Mouse (Mus musculus) thymus, postnatal 14 days (tissue): ENCODE measurements at regions not wholly inside any gene's neighbourhood (a gene's known extent, or its start where the extent isn't known, plus 50 kb on each side); places are given as distances from the start of the nearest gene placed in this dataset.
A peak's percentile ranks its signal among the peaks of the same experiment; 100 is the strongest.
"Not testable (repeated sequence)": the region's sequence is repeated elsewhere in the genome, so short reads cannot be mapped to it uniquely, and the experiment has no call there.

Source experiments
- DNase-seq: peaks from one replicate; pipeline ENCODE4 v3.0.0; 2021

DNA sequence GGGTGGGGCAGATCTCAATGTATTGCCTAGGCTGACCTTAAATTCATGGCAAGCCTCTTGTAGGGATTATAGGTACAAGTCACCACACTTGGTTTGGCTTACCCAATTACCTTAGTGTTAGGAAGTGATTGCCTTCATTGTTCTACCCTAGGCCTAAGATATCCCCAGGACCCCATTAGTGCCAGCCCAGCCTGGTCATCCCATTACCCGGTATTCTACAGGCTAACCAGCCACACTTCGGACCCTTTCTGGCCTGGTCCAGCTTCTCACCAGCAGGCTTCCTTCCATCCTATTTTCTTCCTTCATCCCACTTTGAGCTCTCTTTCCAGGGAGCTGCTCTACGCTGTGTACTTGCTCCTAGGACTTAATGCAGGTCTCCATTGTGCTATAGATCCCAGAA is 59.5 kb downstream of the Tex35 start:
- DNase-seq = no peak

DNA sequence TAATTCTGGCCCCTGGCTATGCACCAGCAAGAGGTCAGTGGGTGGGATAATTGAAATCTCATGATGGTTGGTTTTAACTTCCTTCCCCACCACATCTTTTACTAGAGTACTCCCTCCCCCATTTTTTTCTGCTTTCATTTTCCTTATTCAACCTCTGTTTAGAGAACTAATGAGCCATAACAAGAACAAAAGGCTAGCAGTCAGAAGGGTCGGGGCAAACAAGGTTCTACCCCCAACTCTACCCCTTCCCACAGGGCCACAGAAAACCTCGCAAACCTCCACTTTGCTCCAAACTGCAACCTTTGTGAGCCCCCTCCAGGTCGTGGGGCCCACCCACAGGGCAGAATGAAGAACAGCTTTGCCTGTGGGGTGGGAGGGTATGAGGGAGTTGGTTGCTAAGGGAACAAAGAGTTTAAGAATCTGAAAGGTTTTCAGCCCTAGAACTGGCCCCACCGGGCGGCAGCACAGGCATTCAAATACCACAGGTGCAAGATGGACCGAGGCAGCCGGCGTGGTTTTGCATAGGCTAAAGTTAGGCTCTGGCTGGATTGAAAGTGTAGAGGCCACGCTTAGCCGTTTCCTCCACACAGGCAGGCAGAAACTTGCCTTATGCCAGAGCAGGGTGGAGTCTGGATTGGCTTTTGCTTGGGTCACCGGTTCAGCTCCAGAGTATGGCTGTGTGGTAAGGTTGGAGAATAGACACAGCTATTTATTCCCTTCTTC is 60.1 kb downstream of the Tex35 start:
- peak; percentile 29 for DNase-seq

DNA sequence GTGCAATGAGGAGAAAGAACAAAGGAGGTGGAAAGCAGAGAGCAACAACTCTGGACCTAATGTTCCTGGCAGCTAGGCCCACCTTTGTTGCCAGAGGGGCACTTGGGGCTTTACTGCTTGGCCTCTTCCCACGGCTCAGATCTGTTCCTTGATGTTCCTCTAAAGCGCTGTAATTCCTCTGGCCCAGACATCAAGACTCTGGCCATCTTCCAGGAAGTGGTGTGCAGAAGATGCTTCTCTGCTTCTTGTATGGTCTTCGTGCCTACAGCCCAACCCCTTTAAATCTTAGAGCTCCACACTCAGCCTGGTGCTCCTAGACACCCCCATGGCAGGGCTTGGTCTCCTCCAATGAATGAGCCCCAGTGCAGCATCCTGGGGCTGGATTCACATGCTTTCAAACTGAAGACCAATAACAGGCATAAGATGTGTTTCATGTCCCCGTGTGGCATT is 60.7 kb downstream of the Tex35 start:
- no peak for DNase-seq

DNA sequence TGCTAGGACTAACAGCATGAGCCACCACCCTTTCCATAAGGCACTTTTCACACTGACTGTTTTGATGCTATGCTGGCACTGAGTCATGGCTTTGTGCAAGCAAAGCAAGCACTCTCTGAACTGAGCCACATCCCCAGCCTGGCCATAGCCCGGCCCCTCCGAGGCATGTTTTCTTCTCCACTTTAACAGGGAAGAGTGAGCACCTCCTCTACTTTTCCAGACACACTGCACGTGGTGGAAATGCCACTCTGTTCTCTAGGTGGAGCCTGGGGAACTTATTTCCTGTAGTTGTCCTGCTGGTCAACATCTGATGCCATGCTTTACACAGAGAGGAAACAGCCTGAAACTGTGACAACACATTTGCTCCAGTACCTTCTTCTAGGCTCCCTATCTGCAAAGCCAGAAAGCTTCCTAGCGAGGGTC is 61.7 kb downstream of the Tex35 start:
- no peak for DNase-seq

DNA sequence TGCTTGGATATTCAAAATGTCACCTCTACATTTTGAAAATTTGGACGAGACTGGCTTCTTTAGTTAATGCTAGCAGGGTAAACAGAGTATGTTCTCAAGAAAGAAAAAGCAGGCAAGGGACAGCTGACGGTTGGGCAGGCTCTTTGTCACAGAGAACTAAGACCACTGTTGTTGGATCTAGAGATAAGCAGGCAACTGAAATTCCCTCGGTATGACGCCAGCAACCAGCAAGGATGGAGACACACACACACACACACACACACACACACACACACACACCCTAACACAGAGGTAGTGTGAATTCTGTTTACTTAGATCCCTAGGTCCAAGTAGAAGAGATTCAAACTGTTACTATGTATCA is 68.7 kb downstream of the Tex35 start:
- DNase-seq = no peak

DNA sequence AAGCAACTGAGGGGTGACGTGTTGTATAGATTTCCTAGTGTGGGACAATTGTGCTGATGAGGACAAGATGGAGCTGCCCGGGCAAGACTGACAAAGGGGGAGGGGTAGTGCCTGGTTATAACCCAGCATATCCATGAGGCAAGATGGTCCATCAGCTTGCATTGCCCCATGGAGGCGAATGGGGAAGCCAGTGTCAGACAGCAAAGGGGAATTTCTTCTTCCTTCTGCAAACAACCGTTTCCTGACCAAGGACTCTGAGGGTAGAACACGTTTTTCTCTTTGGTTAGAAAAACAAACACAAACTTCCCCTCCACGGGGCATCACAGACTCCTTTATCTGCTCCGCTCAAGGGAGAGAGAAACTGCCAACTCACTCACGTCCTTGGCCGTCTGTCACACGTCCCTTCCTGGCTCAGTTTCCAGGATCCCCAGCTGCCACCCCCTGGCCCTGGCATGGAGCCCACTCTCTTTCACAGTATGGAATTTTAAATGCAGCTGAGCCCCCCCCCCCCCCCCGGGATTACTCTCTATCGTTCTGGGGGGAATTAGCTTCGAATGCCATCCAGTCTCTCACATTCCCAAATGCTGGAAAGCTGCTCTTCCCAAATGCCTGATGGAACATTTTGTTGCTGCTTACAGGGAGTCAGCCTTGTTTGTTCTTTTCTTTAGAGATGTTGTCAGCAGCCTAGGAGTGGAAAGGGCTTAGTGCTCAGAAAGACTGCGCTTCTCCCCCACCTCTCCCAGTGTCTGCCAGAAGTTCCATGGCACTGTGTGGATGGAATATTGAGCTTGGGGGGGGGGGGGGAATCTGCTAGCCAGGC is 69.3 kb downstream of the Tex35 start:
- peak; percentile 51 for DNase-seq

DNA sequence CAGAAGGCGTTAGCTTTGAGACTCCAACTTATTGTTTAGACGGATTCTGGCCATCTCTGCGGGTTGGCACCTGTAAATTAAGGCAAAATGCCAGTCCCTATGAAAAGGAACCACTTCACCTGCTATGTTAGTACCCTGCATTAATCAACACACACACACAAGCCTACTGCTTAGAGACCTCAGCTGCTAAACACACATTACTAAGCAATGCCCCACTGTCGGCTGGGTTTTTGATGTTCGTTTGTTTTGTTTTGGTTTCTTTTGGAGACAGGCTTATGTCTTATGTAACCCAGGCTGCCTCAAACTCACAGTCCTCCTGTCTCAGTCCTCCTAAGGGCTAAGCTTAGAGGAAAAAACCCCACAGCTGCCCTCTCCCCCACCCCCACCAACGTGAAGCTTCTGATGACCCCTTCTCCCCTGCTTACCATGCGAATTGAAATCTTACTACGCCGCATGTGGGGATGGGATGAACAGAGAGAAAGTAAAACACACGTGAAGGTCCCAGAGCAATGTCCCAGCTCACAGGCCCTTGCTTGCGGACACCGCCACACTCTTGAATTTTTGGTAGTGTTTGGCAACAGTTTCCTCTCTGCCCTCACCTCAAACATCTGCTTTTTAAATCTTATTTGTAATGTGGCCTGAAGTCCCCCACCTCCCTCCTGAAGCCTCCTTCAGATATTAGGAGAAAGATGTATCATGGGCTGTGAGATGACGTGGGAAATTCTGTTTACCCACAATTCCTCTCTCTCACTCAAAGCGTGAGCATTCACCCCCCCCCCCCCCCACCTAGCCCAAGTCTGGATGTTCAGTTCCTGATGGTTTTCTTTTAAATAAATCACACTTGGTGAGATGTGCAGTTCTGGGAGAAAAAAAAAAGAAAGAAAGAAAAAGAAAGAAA is 70.1 kb downstream of the Tex35 start:
- DNase-seq = peak; percentile 18

DNA sequence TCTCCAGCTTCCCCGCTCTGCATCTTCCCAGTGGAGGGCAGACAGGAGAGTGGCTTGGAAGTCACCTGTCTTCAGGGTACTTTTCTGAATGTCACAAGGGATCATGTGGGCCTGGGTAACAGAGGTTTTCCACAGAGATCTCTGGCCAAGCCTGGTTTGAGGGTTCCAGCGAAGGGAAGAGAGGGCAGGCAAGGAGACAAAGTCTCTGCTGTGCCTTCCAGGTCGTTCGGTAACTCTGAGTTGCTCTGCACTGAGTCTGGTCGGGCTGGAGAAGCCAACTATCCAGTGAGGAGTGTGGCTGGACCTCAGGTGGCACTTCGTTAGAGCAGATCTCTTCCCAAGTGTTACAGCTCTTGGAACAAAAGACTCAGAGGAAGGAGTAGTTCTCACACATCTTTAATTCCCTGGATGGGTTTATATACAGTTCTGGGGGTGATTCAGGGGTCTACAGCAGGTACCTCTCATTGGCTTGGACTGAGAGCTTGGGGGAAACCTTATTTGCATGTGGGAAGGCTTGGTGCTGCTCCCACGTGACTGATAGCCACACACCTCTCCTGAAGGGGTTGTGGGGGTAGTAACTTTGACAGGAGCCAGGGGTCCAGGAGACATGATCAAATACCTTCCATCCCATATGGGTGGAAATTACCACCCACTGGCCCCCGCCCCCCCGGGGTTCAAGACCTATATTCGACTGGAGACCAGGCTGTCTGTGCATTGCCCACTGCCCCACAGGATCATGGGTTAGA is 71.1 kb downstream of the Tex35 start:
- DNase-seq = no peak

DNA sequence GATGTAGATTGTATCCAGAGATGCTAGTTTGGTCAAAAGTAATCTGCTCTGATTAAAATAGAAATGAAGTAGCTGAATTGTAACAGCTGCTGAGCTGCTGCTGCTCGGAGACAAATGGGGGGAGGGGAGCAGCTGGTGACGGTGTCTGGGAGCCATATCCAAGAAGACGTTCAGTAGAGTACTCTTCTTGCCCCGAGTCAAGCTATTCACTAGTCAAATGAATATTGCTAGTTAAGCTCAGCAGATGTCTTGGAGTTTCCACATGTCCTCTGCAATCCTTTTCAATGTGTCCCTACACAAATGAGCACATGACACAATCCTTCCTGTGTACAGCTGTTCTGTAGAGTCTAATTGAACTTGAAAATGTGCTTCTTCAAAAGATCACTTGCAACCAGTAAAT is 71.7 kb downstream of the Tex35 start:
- peak; percentile 24 for DNase-seq

DNA sequence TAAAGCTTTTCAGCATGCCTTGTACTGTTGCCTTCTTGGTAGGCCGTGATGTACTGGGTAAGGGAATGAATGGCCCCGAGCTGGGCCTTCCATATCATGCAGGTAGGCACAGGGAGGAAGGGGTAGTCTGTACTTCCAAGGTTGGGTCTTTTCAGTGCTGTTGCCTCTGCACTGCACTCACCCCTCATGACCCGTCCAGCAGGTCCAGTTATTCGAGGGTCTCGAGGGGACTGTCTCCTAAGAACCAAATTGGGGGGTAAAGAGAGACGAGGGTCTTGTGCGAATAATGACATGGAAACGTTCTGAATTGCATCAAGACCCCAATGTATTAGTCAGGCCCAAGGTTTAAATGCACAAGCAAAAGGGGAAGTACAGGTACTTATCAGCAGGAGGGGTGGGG is 73.3 kb downstream of the Tex35 start:
- DNase-seq = not testable (repeated sequence)

DNA sequence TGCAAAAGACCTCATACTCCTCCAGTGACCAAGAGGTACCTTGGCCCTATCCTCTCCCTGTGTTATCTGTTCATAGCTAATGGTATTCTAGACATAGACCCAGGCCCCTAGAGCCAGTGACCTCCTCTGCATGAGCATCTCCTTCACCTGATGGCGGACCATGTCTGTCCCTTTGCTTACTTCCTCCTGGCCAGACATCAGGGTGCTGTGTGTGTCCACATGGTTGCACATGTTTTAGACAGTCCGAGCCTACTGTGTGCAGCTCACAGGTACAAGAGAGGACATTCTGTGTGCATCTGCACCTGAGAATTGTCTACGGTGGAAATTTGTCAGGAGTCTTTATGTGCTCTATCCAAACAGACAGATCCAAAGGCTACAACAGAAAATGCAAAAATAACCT is 79.8 kb downstream of the Tex35 start:
- DNase-seq = no peak

DNA sequence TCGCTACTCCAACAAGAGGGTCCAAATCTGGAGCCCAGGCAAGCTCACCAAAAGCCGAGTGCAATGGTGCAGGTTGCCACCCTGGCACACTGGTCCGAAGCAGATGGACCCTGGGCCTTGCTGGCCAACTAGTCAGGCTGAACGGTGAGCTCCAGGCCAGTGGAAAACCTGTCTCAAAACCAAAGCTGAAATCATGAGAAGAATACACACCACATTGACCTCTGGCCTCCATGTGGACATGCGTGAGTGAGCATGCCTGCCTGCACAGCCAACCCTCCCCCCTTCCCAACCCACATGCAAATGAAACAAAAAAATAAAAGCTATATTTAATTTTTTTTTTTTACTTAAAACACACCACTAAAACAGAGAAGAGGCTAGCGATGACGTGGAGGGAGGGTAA is 80.8 kb downstream of the Tex35 start:
- DNase-seq = no peak

DNA sequence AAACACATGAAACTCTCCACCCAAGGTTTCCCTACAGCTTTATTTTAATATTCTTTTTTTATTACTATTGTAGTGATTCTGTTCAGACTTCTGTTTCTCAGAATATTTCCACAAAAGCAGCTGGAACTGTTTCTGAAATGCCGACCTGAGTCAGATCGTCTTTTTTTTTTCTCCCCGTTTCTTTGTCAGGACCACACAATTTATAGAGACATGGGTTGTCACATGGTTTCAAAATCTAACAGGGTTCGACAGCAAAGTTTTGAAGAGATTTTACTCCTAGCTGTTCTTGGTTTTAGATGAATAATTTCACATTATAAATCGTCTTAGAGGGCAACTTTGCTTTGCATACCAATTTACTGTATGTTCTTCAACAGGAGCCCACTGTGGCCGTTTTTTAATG is 84.0 kb upstream of the Ralgps2 start:
- no peak for DNase-seq

DNA sequence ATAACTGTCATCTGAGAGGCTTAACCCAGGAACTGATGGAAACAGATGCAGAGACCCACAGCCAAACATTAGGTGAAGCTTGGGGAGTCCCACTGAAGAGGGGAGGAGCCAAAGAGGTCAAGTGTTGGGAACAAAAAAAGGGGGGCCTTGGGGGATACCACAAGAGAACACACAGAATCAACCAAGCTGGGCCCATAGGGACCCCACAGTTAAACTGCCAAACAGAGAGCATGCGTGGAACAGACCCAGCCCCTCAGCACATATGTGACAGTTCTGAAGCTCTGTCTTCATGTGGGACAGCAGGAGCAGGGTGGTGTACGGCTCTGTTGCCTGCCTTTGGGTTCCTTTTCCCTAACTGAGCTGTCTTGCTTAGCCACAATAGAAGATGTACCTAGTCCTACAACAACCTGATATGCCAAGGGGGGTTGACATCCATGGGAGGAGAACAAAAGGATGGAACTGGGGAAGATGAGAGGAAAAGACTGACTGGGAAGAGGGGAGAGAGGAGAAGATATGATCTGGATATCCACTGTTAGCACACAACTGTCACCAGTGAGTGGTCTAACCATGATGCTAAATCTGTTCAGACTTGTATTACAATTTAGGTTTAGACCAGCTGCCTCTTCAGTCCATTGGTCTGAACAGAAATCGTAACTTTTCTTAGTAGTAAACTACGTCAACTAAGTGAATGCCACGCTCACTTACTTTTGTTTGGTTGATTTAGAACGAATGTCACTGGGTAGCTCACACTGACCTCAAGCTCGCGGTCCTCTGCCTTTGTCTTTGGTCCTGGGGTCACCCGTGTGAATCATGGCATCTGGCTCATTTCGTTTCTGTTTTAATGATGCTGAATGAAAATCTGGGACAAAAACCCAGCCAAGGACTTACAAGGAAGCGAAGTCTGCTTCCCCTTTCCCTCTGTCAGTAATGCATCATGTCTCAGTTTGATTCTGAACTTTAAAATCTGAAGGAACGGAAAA is 83.3 kb upstream of the Ralgps2 start:
- no peak for DNase-seq

DNA sequence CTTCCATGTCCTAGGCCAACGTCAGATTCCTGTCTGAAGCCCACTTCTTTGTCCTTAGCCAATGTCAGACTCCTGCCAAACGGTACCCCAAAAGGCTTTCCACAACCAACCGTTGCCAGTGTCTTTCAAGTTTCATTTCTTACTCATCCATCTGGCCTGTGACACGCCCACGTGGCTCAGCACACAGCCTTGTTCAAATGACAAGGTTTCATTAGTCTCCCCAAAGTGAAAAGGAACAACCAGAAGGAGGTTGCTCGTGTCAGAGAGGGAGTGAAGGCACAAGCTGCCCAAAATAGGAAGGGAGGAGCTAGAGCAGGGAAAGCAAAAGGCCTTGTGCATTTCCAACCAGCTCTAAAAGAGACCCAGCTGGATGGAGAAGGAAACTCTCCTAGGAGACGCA is 80.5 kb upstream of the Ralgps2 start:
- DNase-seq = peak; percentile 26

DNA sequence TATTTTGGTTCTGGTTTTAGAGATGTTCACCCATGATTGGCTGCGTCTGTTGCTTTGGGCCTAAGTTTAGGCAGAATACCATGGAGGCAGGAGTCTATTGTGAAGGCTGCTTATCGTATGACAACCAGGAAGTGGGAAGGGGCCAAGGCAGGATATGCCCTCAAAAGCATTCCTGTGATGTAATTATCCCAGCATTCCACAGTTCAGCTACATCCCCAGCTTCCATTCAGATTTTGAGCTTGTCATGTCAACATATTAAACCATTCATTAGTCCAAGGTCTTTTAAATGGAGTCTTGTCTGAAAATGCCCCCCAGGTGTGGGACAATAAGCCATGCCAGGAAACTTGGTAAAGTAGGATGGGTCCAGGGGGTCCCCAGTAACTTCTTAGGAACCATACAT is 79.3 kb upstream of the Ralgps2 start:
- DNase-seq = no peak

DNA sequence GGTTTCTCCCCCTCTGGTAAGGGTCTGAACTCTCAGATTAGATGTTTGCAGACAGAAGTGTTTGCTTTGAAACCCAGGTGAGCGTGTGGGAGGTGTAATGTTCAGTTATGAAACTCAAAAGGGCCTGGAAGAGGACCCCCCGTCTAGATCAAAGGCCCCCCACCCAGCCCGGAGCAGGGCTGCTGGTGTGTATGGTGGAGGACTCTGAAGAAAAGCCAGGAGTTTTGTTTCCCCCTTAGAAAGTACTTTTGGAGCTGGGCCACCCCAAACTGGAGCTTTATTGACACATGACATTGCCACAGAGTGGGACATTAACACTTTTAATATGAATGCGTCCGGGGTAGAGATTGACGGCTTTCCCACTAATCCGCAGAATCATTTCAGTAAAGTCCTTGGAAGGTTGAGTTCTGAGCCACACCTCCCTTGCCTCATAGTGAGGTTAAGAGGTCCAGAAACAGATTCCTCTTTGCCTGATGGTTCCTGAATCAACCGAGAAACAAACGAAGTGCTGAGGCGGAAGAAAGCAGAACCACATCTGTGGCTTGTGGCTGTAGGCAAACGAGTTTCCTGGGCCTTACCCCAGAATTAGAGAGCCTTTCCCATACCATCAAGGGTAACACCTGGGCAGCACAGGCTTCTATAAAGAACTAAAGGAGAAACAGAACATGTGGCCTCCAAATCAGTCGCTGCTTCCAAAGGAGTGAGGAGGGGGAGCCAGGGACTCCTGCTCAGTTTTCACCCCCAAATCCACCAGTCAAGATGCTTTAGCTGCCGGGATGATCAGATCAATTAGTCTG is 78.0 kb upstream of the Ralgps2 start:
- DNase-seq = peak; percentile 51

DNA sequence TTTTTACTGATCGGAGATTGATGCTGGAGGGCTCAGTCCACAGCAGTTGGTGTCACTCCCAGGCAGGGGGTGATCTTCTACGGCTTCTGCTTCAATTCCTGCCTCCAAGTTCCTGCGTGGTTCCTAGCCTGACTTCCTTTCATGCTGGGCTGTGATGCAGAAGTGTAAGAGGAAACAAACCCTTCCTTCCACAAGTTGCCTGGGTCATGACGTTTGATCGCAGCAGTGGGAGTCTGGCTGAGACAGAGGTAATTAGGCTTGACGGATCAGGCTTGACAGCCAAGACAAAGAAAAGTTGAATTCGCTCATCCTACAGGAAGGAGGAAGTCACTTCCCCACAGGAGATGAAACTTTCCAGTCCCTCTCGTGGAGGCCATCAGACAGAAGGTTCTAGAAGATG is 77.2 kb upstream of the Ralgps2 start:
- no peak for DNase-seq

DNA sequence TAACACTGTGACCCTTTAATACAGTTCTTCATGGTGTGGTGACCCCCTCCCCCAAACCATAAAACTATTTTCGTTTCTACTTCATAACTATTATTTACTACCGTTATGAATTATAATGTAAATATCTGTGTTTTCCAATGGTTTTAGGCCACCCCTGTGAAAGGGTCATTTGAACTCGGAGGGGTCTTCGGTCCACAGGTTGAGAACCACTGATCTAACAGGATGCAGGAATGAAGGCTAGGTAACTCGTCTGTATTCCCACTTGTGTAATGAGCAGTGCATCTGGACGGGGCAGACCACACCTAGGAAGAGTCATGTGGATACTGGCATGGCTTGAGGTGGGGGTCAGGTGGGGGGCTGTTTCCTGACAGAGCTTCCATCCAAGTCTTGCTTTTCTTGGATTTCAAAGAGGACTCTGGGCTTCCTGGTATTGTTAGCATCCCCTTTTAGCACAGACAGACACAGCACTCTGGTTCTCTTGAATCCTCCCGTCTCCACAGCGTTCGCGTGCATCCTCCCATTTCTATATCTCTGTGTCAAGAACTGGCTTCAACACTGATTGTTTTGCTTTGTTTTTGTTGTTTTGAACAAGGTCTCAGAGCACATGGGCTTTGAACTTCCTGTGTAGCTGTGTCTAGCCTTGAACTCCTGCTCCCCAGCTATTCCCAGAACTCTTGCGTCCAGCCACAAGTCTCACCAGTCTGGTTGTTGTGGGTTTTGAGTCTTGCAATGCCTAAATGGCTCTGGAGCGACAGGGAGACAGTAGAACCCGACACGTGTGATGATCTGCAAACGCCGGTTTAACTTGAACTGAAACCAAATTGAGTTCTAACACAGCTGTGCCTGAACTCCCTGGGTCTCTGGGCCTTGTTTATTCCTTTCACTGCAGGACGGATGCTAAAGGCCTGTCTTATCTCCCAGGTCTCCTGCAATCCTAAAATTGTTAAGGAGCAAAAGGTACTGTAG is 75.4 kb upstream of the Ralgps2 start:
- DNase-seq = no peak
